Mouse (Mus musculus) stomach, embryonic 14.5 days (tissue): ENCODE measurements around the gene Srpk1. TPM values are rescaled to one million over a fixed set of nuclear protein-coding genes. Genes with fewer than 3 reads are reported as not detected.

Experiments used
- ATAC-seq: fragments of 200-750 bp; cut with Nextera tagmentation; 2 replicates; pipeline ENCODE4 v1.8.0; 2017; ENCODE audit warnings: low read depth, moderate TSS enrichment; ENCODE audit not compliant: insufficient number of reproducible peaks, insufficient read depth, low FRiP score
- H3K27ac ChIP-seq: fragments of 300-500 bp; sonication (generic); 2 replicates; pipeline ENCODE4 v1.5.1; 2014; ENCODE audit warnings: mild to moderate bottlenecking, low read length, moderate library complexity, mixed read lengths
- H3K27me3 ChIP-seq: fragments of 300-500 bp; sonication (generic); 2 replicates; pipeline ENCODE4 v1.6.1; 2014; ENCODE audit warnings: low read length, control low read depth, mixed read lengths; ENCODE audit not compliant: control insufficient read depth, insufficient read depth
- H3K36me3 ChIP-seq: fragments of 300-500 bp; sonication (generic); 2 replicates; pipeline ENCODE4 v1.6.1; 2014; ENCODE audit warnings: mild to moderate bottlenecking, control low read depth, low read length, moderate library complexity, mixed read lengths; ENCODE audit not compliant: control insufficient read depth, insufficient read depth
- H3K4me1 ChIP-seq: fragments of 300-500 bp; sonication (generic); 2 replicates; pipeline ENCODE4 v1.6.1; 2014; ENCODE audit warnings: low read length, control low read depth, mixed read lengths; ENCODE audit not compliant: control insufficient read depth, insufficient read depth
- H3K4me2 ChIP-seq: fragments of 300-500 bp; sonication (generic); replicated peaks from 2 replicates; pipeline ENCODE4 v1.6.1; 2014; ENCODE audit warnings: low read depth, low read length, control low read depth
- H3K4me3 ChIP-seq: fragments of 300-500 bp; sonication (generic); 2 replicates; pipeline ENCODE4 v1.5.1; 2014; ENCODE audit warnings: low read depth, low read length, control low read depth
- H3K9ac ChIP-seq: fragments of 300-500 bp; sonication (generic); replicated peaks from 2 replicates; pipeline ENCODE4 v1.6.1; 2014; ENCODE audit warnings: low read depth, mild to moderate bottlenecking, control low read depth, low read length, moderate library complexity, mixed read lengths
- H3K9me3 ChIP-seq: fragments of 300-500 bp; sonication (generic); 2 replicates; pipeline ENCODE4 v1.6.1; 2016; ENCODE audit warnings: low read depth, low read length, control low read depth; ENCODE audit not compliant: control insufficient read depth
- WGBS: fragments of 180-500 bp; shearing (Covaris S2); extraction: QIAGEN DNeasy Blood & Tissue Kit; methylation state at CpG from one replicate; pipeline ENCODE4 v1.1.7; 2014; 5-methylcytosine and 5-hydroxymethylcytosine counted together
- polyA plus RNA-seq: library from polyadenylated mRNA; unstranded; fragments of >200 nt; fragmentation: Nextera tagmentation; extraction: Ambion mirVana; gene quantifications from 2 replicates; pipeline ENCODE4 v1.2.1, GENCODE M21; 2014

Gene Srpk1
- polyA plus RNA-seq, 1 experiment from 2014 or later, result 134 TPM

GRCm38 (mm10) chr17:28580396-28580795 lies 42.1 kb downstream of the Srpk1 start:
- H3K4me3 ChIP-seq, result no peak overlapping the region
- no peaks in the 10 kb centered on the region for H3K9me3 ChIP-seq
- peak; percentile 55; the same call in 1 of the 2 replicates for ATAC-seq
- no peak overlapping the region for H3K4me2 ChIP-seq
- H3K27me3 ChIP-seq, result no peaks in the 10 kb centered on the region
- 5% methylated on average over 9 of the region's 9 CpGs for WGBS
- H3K27ac ChIP-seq, result no peak overlapping the region
- H3K4me1 ChIP-seq, result 0 out of 2 replicates have a peak, but pooled peaks cover 5% of the 10 kb centered on the region
- no peak overlapping the region for H3K9ac ChIP-seq
- no peaks in the 10 kb centered on the region for H3K36me3 ChIP-seq

- H3K27ac ChIP-seq, result no peak within 1 kb of the TSS
- H3K4me1 ChIP-seq, result 0 out of 2 replicates have a peak, but pooled peaks cover 7% of the 10 kb centered on the region
- H3K4me3 ChIP-seq, result peak within 1 kb of the TSS; percentile 17; the same call in 1 of the 2 replicates
- ATAC-seq, result peak; percentile 65; the same call in 1 of the 2 replicates
- no peaks in the 10 kb centered on the region for H3K36me3 ChIP-seq
- no peaks in the 10 kb centered on the region for H3K9me3 ChIP-seq
- H3K27me3 ChIP-seq, result no peaks in the 10 kb centered on the region
- no peak within 1 kb of the TSS for H3K9ac ChIP-seq
- H3K4me2 ChIP-seq, result peak within 1 kb of the TSS; percentile 37
- WGBS, result 15% methylated on average over 49 of the region's 50 CpGs
Measured at GRCm38 (mm10) chr17:28575244-28576125, 47.0 kb downstream of the Srpk1 start, which contains the start of gene Lhfpl5. TSS of gene Lhfpl5 (plus strand) at chr17:28575641.

GRCm38 (mm10) chr17:28572941-28573340 lies 49.6 kb downstream of the Srpk1 start:
- 0 out of 2 replicates have a peak, but pooled peaks cover 7% of the 10 kb centered on the region for H3K4me1 ChIP-seq
- no peak overlapping the region for H3K4me2 ChIP-seq
- no peaks in the 10 kb centered on the region for H3K9me3 ChIP-seq
- no peaks in the 10 kb centered on the region for H3K27me3 ChIP-seq
- 81% methylated on average over 6 of the region's 6 CpGs for WGBS
- H3K36me3 ChIP-seq, result no peaks in the 10 kb centered on the region
- H3K4me3 ChIP-seq, result no peak overlapping the region
- ATAC-seq, result no peak
- no peak overlapping the region for H3K9ac ChIP-seq
- no peak overlapping the region for H3K27ac ChIP-seq

- WGBS, result 78% methylated on average over 7 of the region's 7 CpGs
Measured at GRCm38 (mm10) chr17:28572521-28572920, 50.0 kb downstream of the Srpk1 start.

GRCm38 (mm10) chr17:28571868-28572267 lies 50.6 kb downstream of the Srpk1 start:
- 0 out of 2 replicates have a peak, but pooled peaks cover 7% of the 10 kb centered on the region for H3K4me1 ChIP-seq
- H3K4me2 ChIP-seq, result no peak overlapping the region
- H3K36me3 ChIP-seq, result no peaks in the 10 kb centered on the region
- no peak for ATAC-seq
- no peaks in the 10 kb centered on the region for H3K27me3 ChIP-seq
- no peak overlapping the region for H3K27ac ChIP-seq
- H3K4me3 ChIP-seq, result no peak overlapping the region
- H3K9me3 ChIP-seq, result no peaks in the 10 kb centered on the region
- WGBS, result 72% methylated on average over 3 of the region's 3 CpGs
- H3K9ac ChIP-seq, result no peak overlapping the region

More at GRCm38 (mm10) chr17:28572521-28572920, 50.0 kb downstream of the Srpk1 start:
- H3K4me2 ChIP-seq, result no peak overlapping the region
- no peak overlapping the region for H3K4me3 ChIP-seq
- H3K27ac ChIP-seq, result no peak overlapping the region
- ATAC-seq, result no peak
- H3K36me3 ChIP-seq, result no peaks in the 10 kb centered on the region
- H3K4me1 ChIP-seq, result 0 out of 2 replicates have a peak, but pooled peaks cover 7% of the 10 kb centered on the region
- no peaks in the 10 kb centered on the region for H3K9me3 ChIP-seq
- no peak overlapping the region for H3K9ac ChIP-seq
- no peaks in the 10 kb centered on the region for H3K27me3 ChIP-seq

- Histone ChIP-seq H3K4me2 (no peak overlapping the region), H3K27ac (no peak overlapping the region), H3K9ac (no peak overlapping the region), H3K4me1 (no peaks in the 10 kb centered on the region), H3K36me3 (no peaks in the 10 kb centered on the region), H3K27me3 (no peaks in the 10 kb centered on the region), H3K9me3 (no peaks in the 10 kb centered on the region), H3K4me3 (no peak overlapping the region)
- ATAC-seq, result no peak
- 52% methylated on average over 3 of the region's 3 CpGs for WGBS
Measured at GRCm38 (mm10) chr17:28567541-28567940, 55.0 kb downstream of the Srpk1 start.

- H3K27ac ChIP-seq, result no peak overlapping the region
- no peak for ATAC-seq
- H3K4me1 ChIP-seq, result no peaks in the 10 kb centered on the region
- no peaks in the 10 kb centered on the region for H3K36me3 ChIP-seq
- H3K9me3 ChIP-seq, result no peaks in the 10 kb centered on the region
- no peak overlapping the region for H3K4me2 ChIP-seq
- no peak overlapping the region for H3K4me3 ChIP-seq
- no peak overlapping the region for H3K9ac ChIP-seq
- no peaks in the 10 kb centered on the region for H3K27me3 ChIP-seq
Measured at GRCm38 (mm10) chr17:28565181-28565580, 57.3 kb downstream of the Srpk1 start.

GRCm38 (mm10) chr17:28561613-28562012 lies 60.9 kb downstream of the Srpk1 start:
- ATAC-seq, result peak; percentile 64
- no peak overlapping the region for H3K4me3 ChIP-seq
- no peaks in the 10 kb centered on the region for H3K9me3 ChIP-seq
- H3K9ac ChIP-seq, result no peak overlapping the region
- H3K27ac ChIP-seq, result peak overlapping the region; percentile 52; the same call in 1 of the 2 replicates
- 43% methylated on average over 7 of the region's 7 CpGs for WGBS
- peaks cover 3% of the 10 kb centered on the region; the same call in 1 of the 2 replicates for H3K4me1 ChIP-seq
- H3K27me3 ChIP-seq, result no peaks in the 10 kb centered on the region
- no peak overlapping the region for H3K4me2 ChIP-seq
- no peaks in the 10 kb centered on the region for H3K36me3 ChIP-seq
